Mouse (Mus musculus) stomach, embryonic 16.5 days (tissue): ENCODE data around the gene Gm26657. TPM values are rescaled to one million over a fixed set of nuclear protein-coding genes. Genes with fewer than 3 reads are reported as not detected.

Source experiments
- polyA plus RNA-seq: library from polyadenylated mRNA; unstranded; fragments of >200 nt; fragmentation: Nextera tagmentation; extraction: Ambion mirVana; gene quantifications from 2 replicates; pipeline ENCODE4 v1.2.1, GENCODE M21; 2015

Gene Gm26657
- polyA plus RNA-seq, 1 experiment from 2014 or later: not detected

Other genes with a start within 250 kb of the Gm26657 start
- not detected in 2 replicates for gene Actl7b, start 1.4 kb downstream of the Gm26657 start, polyA plus RNA-seq
- not detected in 2 replicates for gene Actl7a, start 3.3 kb downstream of the Gm26657 start, polyA plus RNA-seq
- gene Elp1, start 62.3 kb downstream of the Gm26657 start, polyA plus RNA-seq: 36.0 and 36.2 TPM in 2 replicates
- 12.1 and 13.0 TPM in 2 replicates for gene Fam206a, start 62.3 kb downstream of the Gm26657 start, polyA plus RNA-seq
- 17.5 and 17.7 TPM in 2 replicates for gene Ctnnal1, start 125.1 kb downstream of the Gm26657 start, polyA plus RNA-seq
- 5.7 and 5.8 TPM in 2 replicates for gene Tmem245, start 207.4 kb downstream of the Gm26657 start, polyA plus RNA-seq